Mouse (Mus musculus) lung, embryonic 14.5 days (tissue): Measurements from ENCODE around the gene G3bp1. TPM values are rescaled to one million over a fixed set of nuclear protein-coding genes. Genes with fewer than 3 reads are reported as not detected.

Source experiments
- ATAC-seq: fragments of 200-750 bp; cut with Nextera tagmentation; 2 replicates; pipeline ENCODE4 v1.8.0; 2017; ENCODE audit warnings: mild to moderate bottlenecking, moderate TSS enrichment, moderate library complexity; ENCODE audit not compliant: insufficient read depth
- DNase-seq: peaks from one replicate; pipeline ENCODE4 v3.0.0-alpha.2; 2015
- H3K27ac ChIP-seq: fragments of 300-500 bp; sonication (generic); 2 replicates; pipeline ENCODE4 v1.5.1; 2014; ENCODE audit warnings: low read depth, mild to moderate bottlenecking, moderate library complexity
- H3K27me3 ChIP-seq: fragments of 300-500 bp; sonication (generic); 2 replicates; pipeline ENCODE4 v1.6.1; 2014; ENCODE audit warnings: low read length, control low read depth; ENCODE audit not compliant: insufficient read depth
- H3K36me3 ChIP-seq: fragments of 300-500 bp; sonication (generic); 2 replicates; pipeline ENCODE4 v1.6.1; 2014; ENCODE audit warnings: control low read depth; ENCODE audit not compliant: insufficient read depth
- H3K4me1 ChIP-seq: fragments of 300-500 bp; sonication (generic); 2 replicates; pipeline ENCODE4 v1.6.1; 2014; ENCODE audit warnings: antibody characterized with exemption, control low read depth; ENCODE audit not compliant: insufficient read depth
- H3K4me2 ChIP-seq: fragments of 300-500 bp; sonication (generic); 2 replicates; pipeline ENCODE4 v1.6.1; 2014; ENCODE audit warnings: mild to moderate bottlenecking
- H3K4me3 ChIP-seq: fragments of 300-500 bp; sonication (generic); 2 replicates; pipeline ENCODE4 v1.5.1; 2014; ENCODE audit warnings: low read depth, low read length
- H3K9ac ChIP-seq: fragments of 300-500 bp; sonication (generic); 2 replicates; pipeline ENCODE4 v1.6.1; 2014
- H3K9me3 ChIP-seq: fragments of 300-500 bp; sonication (generic); 2 replicates; pipeline ENCODE4 v1.6.1; 2016; ENCODE audit warnings: low read depth, low read length, control low read depth
- CTCF ChIP-seq: IDR thresholded peaks from 2 replicates; pipeline ENCODE4 v1.5.1; 2016; ENCODE audit warnings: antibody characterized with exemption, low read depth
- WGBS: fragments of 180-500 bp; shearing (Covaris S2); extraction: QIAGEN DNeasy Blood & Tissue Kit; methylation state at CpG from one replicate; pipeline ENCODE4 v1.1.7; 2014; 5-methylcytosine and 5-hydroxymethylcytosine counted together
- polyA plus RNA-seq: library from polyadenylated mRNA; unstranded; fragments of >200 nt; fragmentation: Nextera tagmentation; extraction: Ambion mirVana; gene quantifications from 2 replicates; pipeline ENCODE4 v1.2.1, GENCODE M21; 2014

G3bp1 gene
- polyA plus RNA-seq, 1 experiment from 2014 or later = 217 TPM

DNA sequence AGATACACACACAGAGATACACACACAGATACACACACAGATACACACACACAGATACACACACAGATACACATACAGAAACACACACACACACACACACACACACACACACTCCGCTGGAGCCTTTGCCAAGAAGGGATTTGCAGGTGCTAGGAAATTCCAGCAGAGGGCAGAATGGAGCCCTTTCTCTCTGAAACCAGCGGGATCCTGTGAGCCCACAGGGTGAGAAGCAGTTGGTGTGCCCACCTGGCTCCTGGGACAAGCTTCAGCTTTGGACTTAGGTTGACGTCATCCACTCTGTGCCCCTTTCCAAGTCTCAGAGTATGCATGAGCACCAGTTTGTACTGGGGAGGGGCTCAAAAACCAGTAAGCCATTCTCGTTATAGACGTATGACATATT lies 41.9 kb downstream of the G3bp1 start:
- ATAC-seq (no peak), DNase-seq (peak; percentile 56)
- Histone ChIP-seq H3K4me3 (no peak overlapping the region), H3K27me3 (no peaks in the 10 kb centered on the region), H3K9ac (no peak overlapping the region), H3K4me2 (no peak overlapping the region), H3K36me3 (no peaks in the 10 kb centered on the region), H3K9me3 (no peaks in the 10 kb centered on the region), H3K4me1 (no peaks in the 10 kb centered on the region), H3K27ac (no peak overlapping the region)
- WGBS = 50% methylated on average over 5 of the region's 5 CpGs
- TF ChIP-seq CTCF = peak; percentile 59

DNA sequence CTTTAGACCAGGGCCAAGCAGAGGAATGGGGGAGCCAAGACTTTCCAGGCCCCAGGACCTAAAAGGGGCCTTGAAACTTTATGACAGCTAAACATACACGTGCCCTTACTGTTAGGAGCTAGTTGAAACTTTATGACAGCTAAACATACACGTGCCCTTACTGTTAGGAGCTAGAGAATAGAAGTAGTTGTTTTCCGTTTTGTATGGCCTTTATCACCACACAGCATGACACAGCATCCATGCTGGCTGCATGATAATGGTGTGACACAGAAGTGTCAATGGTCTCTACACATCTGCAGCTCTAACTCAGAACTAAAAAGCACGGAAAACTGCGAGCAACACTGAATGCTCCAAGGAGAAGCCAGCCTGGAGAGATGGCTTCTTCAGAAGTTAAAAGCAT lies 48.2 kb downstream of the G3bp1 start:
- H3K36me3 ChIP-seq = no peaks in the 10 kb centered on the region

DNA sequence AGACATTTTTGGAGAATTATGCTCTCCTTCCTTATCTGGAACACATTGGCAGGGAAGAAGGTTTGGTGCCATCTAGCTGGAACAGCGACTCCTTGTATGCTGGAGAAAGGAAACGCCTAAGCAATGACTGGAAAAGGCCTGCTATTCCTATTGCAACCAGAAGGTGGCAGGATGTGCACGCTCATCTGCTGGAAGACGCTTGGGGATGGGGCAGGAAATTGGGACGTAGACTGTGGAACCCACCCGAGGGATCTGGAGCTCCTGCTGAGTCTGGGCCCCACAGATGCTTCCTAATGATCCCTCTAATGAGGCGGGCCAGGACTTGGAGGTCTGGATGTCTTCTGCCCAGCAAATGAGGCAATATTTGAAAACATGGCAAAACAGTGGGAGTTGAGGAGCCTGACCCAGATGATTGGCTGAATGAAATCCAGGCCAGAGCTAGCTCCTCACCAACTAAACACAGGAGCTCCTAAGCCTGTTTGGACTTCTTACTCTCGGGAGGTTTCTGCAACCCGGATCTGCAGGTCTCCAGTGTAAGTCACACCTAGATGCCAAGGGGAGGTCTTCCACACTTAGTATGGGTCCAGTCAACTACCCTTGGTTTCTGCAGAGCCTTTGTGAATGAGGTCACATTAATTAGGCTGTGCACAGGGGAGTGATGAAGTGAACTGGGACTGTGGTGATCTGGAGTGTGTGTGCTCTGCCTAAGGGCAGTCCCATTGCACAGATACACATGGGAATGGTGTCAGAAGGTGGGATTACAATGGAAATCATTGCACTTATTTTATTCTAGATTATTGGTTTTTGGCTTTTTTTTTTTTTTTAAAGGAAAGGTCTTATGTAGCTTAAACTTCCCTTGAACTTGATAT lies 49.6 kb downstream of the G3bp1 start:
- H3K4me2 ChIP-seq = no peak overlapping the region
- H3K27ac ChIP-seq = no peak overlapping the region
- H3K27me3 ChIP-seq = no peaks in the 10 kb centered on the region
- no peaks in the 10 kb centered on the region for H3K36me3 ChIP-seq
- H3K4me1 ChIP-seq = no peaks in the 10 kb centered on the region
- ATAC-seq = peak; percentile 73
- 4% methylated on average over 9 of the region's 9 CpGs for WGBS
- TF ChIP-seq CTCF = peak; percentile 98
- H3K9me3 ChIP-seq = no peaks in the 10 kb centered on the region
- H3K9ac ChIP-seq = no peak overlapping the region
- DNase-seq = peak; percentile 91
- H3K4me3 ChIP-seq = no peak overlapping the region

More for the DNA sequence above, 48.2 kb downstream of the G3bp1 start:
- ATAC-seq = no peak
- Histone ChIP-seq H3K27me3 (no peaks in the 10 kb centered on the region), H3K4me1 (no peaks in the 10 kb centered on the region), H3K9ac (no peak overlapping the region), H3K4me2 (no peak overlapping the region), H3K4me3 (no peak overlapping the region), H3K27ac (no peak overlapping the region), H3K9me3 (no peaks in the 10 kb centered on the region)
- no peak for TF ChIP-seq CTCF
- 57% methylated on average over 5 of the region's 5 CpGs for WGBS
- DNase-seq = no peak

DNA sequence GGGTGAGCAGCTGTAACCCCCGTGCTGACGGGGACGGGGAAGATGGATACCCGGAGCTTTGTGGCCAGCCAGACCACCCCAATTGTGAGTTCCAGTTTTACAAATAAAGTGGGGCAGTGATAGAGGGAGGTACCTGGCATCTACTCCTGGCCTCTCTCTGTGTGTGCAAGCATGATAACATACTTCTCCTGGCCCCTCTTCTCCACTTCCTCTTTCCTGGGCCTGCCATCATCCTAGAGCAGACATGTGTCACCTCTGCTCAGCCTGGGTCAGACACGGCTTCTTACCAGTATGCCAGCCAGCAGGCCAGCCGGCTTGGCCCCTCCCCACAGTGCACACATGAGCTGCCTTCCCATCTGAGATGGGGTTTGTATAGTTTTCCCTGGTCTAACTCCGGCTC lies 61.3 kb downstream of the G3bp1 start:
- Histone ChIP-seq H3K4me1 (no peaks in the 10 kb centered on the region), H3K27ac (no peak overlapping the region), H3K27me3 (no peaks in the 10 kb centered on the region), H3K4me3 (no peak overlapping the region), H3K36me3 (no peaks in the 10 kb centered on the region), H3K4me2 (no peak overlapping the region), H3K9me3 (no peaks in the 10 kb centered on the region), H3K9ac (no peak overlapping the region)
- ATAC-seq = no peak
- WGBS = 81% methylated on average over 7 of the region's 7 CpGs
- DNase-seq = no peak
- no peak for TF ChIP-seq CTCF

DNA sequence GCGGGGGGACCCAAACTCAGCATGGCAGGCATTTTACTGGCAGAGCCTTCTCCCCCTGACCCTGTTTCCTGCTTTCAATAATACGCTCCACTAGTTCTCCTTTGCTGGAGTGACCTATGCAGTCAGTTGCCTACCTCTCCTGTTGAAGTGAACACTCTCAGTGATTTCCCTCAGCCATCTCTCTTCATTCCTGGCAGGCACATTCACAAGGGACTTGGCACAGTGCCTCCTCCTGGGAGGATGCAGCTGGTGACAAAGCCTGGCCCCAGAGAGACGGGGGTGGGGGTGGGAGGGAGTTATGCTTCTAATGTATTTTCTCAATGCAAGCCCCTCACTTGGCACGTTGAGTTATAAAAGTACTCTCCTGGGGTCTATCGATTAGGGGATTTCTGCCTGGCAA lies 63.9 kb downstream of the G3bp1 start:
- Histone ChIP-seq H3K36me3 (no peaks in the 10 kb centered on the region), H3K9me3 (no peaks in the 10 kb centered on the region), H3K4me3 (no peak overlapping the region), H3K27ac (no peak overlapping the region), H3K9ac (no peak overlapping the region), H3K27me3 (no peaks in the 10 kb centered on the region), H3K4me1 (no peaks in the 10 kb centered on the region), H3K4me2 (no peak overlapping the region)
- peak; percentile 70 for DNase-seq
- no peak; the same call in 1 of the 2 replicates for ATAC-seq
- TF ChIP-seq CTCF = no peak
- WGBS = 48% methylated on average over 5 of the region's 5 CpGs

DNA sequence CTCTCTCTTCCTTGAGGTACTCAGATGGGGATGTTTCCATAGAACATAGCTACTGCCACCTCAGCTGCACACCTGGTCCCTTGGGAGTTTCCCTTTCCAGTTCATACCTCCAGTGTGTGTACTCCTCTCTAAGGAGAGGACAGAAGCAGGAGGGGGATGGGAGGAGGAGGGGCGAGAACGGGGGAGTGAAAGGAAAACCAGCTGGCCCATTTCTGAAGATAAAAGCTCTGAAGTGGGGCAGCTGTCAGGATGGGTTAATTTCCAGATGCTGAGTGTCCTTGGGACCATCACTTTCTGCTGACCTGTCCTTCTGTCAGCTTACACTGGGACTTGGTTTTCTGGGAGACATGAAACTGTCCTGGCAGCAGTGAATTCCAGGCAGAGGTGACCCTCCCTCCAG lies 65.3 kb downstream of the G3bp1 start:
- Histone ChIP-seq H3K4me1 (no peaks in the 10 kb centered on the region), H3K4me2 (no peak overlapping the region), H3K9me3 (no peaks in the 10 kb centered on the region), H3K36me3 (no peaks in the 10 kb centered on the region), H3K27me3 (no peaks in the 10 kb centered on the region), H3K4me3 (no peak overlapping the region), H3K9ac (no peak overlapping the region), H3K27ac (no peak overlapping the region)
- peak; percentile 32 for DNase-seq
- 14% methylated on average over 2 of the region's 2 CpGs for WGBS
- TF ChIP-seq CTCF = no peak
- peak; percentile 24; the same call in 1 of the 2 replicates for ATAC-seq

DNA sequence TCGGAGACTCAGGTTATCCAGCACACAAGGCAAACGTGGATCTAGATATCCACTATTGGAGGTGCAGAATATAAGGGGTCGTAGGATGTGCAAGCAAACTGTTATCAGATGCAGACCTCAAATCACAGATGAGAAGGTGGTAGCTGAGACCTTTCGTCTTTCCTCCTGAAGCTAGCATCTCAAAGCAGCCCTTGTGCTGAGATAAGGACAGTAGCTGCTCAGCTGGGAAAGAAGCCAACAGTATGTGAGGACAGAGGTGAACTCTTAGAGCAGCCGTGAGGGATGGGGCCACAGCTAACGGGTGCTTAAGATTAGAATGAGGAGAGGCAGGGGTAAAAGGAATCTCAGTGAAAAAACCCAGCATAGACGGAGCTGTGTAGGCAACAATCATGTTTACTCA lies 72.6 kb downstream of the G3bp1 start:
- H3K9me3 ChIP-seq = no peaks in the 10 kb centered on the region
- no peak for TF ChIP-seq CTCF
- no peak overlapping the region for H3K9ac ChIP-seq
- ATAC-seq = no peak
- H3K4me1 ChIP-seq = no peaks in the 10 kb centered on the region
- WGBS = 36% methylated on average over 7 of the region's 7 CpGs
- H3K4me3 ChIP-seq = no peak overlapping the region
- H3K4me2 ChIP-seq = no peak overlapping the region
- H3K27me3 ChIP-seq = no peaks in the 10 kb centered on the region
- H3K36me3 ChIP-seq = no peaks in the 10 kb centered on the region
- H3K27ac ChIP-seq = no peak overlapping the region
- DNase-seq = peak; percentile 23
